Mouse (Mus musculus): ENCODE results near the gene Clip2.

DNA sequence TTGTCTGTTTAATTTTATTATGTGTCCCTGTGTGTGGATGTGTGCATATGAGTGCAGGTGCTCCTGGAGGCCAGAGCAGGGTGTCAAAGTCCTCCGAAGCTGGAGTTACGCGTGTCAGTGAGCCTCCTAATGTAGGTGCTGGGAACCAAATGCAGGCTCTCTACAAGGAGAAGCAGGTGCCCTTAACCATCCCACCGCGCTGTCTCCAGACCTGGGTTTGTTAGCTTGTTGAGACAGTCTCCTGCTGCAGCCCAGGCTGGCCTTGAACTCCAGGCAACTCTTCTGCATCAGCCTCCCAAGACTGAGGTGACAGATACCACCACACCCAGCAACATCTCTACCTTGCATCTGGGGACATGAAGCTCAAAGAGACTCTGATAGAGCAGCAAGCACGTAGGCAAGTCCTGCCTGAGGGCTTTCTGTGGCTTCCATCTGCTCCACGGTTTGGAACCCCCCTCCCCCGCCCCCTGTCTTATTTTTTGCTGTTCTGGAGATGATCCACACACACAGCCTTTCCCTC lies 85.1 kb downstream of the Clip2 start:
- no peak for TF ChIP-seq RCOR1 (IDR thresholded peaks at IDR 0.05; ENCODE audit: low read depth, low read length)
- TF ChIP-seq CTCF (IDR thresholded peaks at IDR 0.05 in 2 of 3, conservative IDR thresholded peaks at IDR 0.05 in 1 of 3; ENCODE audit: control insufficient read depth in 1 of 3, insufficient read depth in 1 of 3, low read depth in 2 of 3, low read length in 3 of 3, poor library complexity in 1 of 3, severe bottlenecking in 1 of 3), result no peak
- no peak for TF ChIP-seq POLR2AphosphoS2 (IDR thresholded peaks at IDR 0.05; ENCODE audit: low read length)
- no peak for TF ChIP-seq JUND (IDR thresholded peaks at IDR 0.05; ENCODE audit: low read depth, low read length)
- no peak for TF ChIP-seq MAX (IDR thresholded peaks at IDR 0.05; ENCODE audit: low read length)
- TF ChIP-seq NELFE (IDR thresholded peaks at IDR 0.05; ENCODE audit: low read depth, low read length), result no peak
- no peak for TF ChIP-seq EP300 (IDR thresholded peaks at IDR 0.05; ENCODE audit: low read depth in 1 of 2, low read length in 2 of 2)
- TF ChIP-seq ZC3H11A (IDR thresholded peaks at IDR 0.05; ENCODE audit: low read depth, low read length), result no peak
- TF ChIP-seq MAFK (IDR thresholded peaks at IDR 0.05; ENCODE audit: borderline replicate concordance, low read depth, low read length), result no peak
- no peak for TF ChIP-seq POLR2A (IDR thresholded peaks at IDR 0.05; ENCODE audit: control insufficient read depth in 1 of 2, insufficient read depth in 1 of 2, low read depth in 1 of 2, low read length in 2 of 2, poor library complexity in 1 of 2)

Data from MEL (cell line).